Mouse (Mus musculus): ENCODE measurements around the gene Tspan5. TPM values are rescaled to one million over a fixed set of nuclear protein-coding genes. Genes with fewer than 3 reads are reported as not detected.

The Tspan5 gene
- total RNA-seq, 1 experiment = 12.7 TPM

GRCm38 (mm10) chr3:138819862-138820261 is 77.9 kb downstream of the Tspan5 start:
- Histone ChIP-seq H3K4me1 (ENCODE audit: control insufficient read depth in 2 of 2, insufficient read depth in 2 of 2, low read length in 2 of 2, poor library complexity in 1 of 2) (peaks cover 14 to 19% of the 10 kb centered on the region in 2 experiments; a peak in 3 of 4 replicates), H3K9ac (ENCODE audit: insufficient read depth, low read depth, low read length, poor library complexity, severe bottlenecking) (no peak overlapping the region), H3K27ac (ENCODE audit: insufficient read depth, low read depth, low read length, poor library complexity, severe bottlenecking) (no peak overlapping the region), H3K36me3 (ENCODE audit: control insufficient read depth, insufficient read depth, low read length, poor library complexity, severe bottlenecking) (peaks cover 2% of the 10 kb centered on the region; the same call in 1 of the 2 replicates), H3K9me3 (ENCODE audit: control insufficient read depth, insufficient read depth, low read depth, low read length) (no peaks in the 10 kb centered on the region), H3K4me3 (ENCODE audit: insufficient read depth in 1 of 2, low read depth in 1 of 2, low read length in 2 of 2, poor library complexity in 1 of 2, severe bottlenecking in 1 of 2) (no peak overlapping the region)
- DNase-seq (ENCODE audit: low read depth, low spot score) = no peak
- no peak for TF ChIP-seq ZC3H11A (IDR thresholded peaks at IDR 0.05; ENCODE audit: borderline replicate concordance, low read depth, low read length)
- TF ChIP-seq MAFK (IDR thresholded peaks at IDR 0.05; ENCODE audit: insufficient read depth, low read depth, low read length) = no peak
- in situ Hi-C loops (cut with MboI; ENCODE audit: low sequenced_read_pairs in 2 of 2, unreplicated experiment in 2 of 2) = no loop called here

GRCm38 (mm10) chr3:138820296-138820695 is 78.3 kb downstream of the Tspan5 start:
- H3K4me3 ChIP-seq (ENCODE audit: insufficient read depth in 1 of 2, low read depth in 1 of 2, low read length in 2 of 2, poor library complexity in 1 of 2, severe bottlenecking in 1 of 2) = no peak overlapping the region
- H3K36me3 ChIP-seq (ENCODE audit: control insufficient read depth, insufficient read depth, low read length, poor library complexity, severe bottlenecking) = peaks cover 2% of the 10 kb centered on the region; the same call in 1 of the 2 replicates
- no peak overlapping the region for H3K9ac ChIP-seq (ENCODE audit: insufficient read depth, low read depth, low read length, poor library complexity, severe bottlenecking)
- no peaks in the 10 kb centered on the region for H3K9me3 ChIP-seq (ENCODE audit: control insufficient read depth, insufficient read depth, low read depth, low read length)
- TF ChIP-seq ZNF384 (IDR thresholded peaks at IDR 0.05; ENCODE audit: low read depth, low read length) (no peak), MAFK (IDR thresholded peaks at IDR 0.05; ENCODE audit: insufficient read depth, low read depth, low read length) (no peak), CHD2 (IDR thresholded peaks at IDR 0.05; ENCODE audit: low read depth, low read length) (no peak), ZC3H11A (IDR thresholded peaks at IDR 0.05; ENCODE audit: borderline replicate concordance, low read depth, low read length) (no peak)
- no peak for DNase-seq (ENCODE audit: low read depth, low spot score)
- no peak overlapping the region; the same call in 1 of the 2 replicates for H3K27ac ChIP-seq (ENCODE audit: insufficient read depth, low read depth, low read length, poor library complexity, severe bottlenecking)
- in situ Hi-C loops (cut with MboI; ENCODE audit: low sequenced_read_pairs in 2 of 2, unreplicated experiment in 2 of 2) = no loop called here
- peaks cover 15 to 18% of the 10 kb centered on the region in 2 experiments; a peak in 3 of 4 replicates for H3K4me1 ChIP-seq (ENCODE audit: control insufficient read depth in 2 of 2, insufficient read depth in 2 of 2, low read length in 2 of 2, poor library complexity in 1 of 2)

- H3K4me3 ChIP-seq (ENCODE audit: insufficient read depth in 1 of 2, low read depth in 1 of 2, low read length in 2 of 2, poor library complexity in 1 of 2, severe bottlenecking in 1 of 2) = no peak overlapping the region
- in situ Hi-C loops (cut with MboI; ENCODE audit: low sequenced_read_pairs in 2 of 2, unreplicated experiment in 2 of 2) = no loop called here
- H3K9ac ChIP-seq (ENCODE audit: insufficient read depth, low read depth, low read length, poor library complexity, severe bottlenecking) = no peak overlapping the region
- peaks cover 2% of the 10 kb centered on the region; the same call in 1 of the 2 replicates for H3K36me3 ChIP-seq (ENCODE audit: control insufficient read depth, insufficient read depth, low read length, poor library complexity, severe bottlenecking)
- no peaks in the 10 kb centered on the region for H3K9me3 ChIP-seq (ENCODE audit: control insufficient read depth, insufficient read depth, low read depth, low read length)
- peaks cover 10 to 18% of the 10 kb centered on the region in 2 experiments; a peak in 3 of 4 replicates for H3K4me1 ChIP-seq (ENCODE audit: control insufficient read depth in 2 of 2, insufficient read depth in 2 of 2, low read length in 2 of 2, poor library complexity in 1 of 2)
- no peak overlapping the region for H3K27ac ChIP-seq (ENCODE audit: insufficient read depth, low read depth, low read length, poor library complexity, severe bottlenecking)
- TF ChIP-seq CHD2 (IDR thresholded peaks at IDR 0.05; ENCODE audit: low read depth, low read length) (no peak), ZNF384 (IDR thresholded peaks at IDR 0.05; ENCODE audit: low read depth, low read length) (no peak), ZC3H11A (IDR thresholded peaks at IDR 0.05; ENCODE audit: borderline replicate concordance, low read depth, low read length) (no peak), MAFK (IDR thresholded peaks at IDR 0.05; ENCODE audit: insufficient read depth, low read depth, low read length) (no peak), HCFC1 (IDR thresholded peaks at IDR 0.05; ENCODE audit: borderline replicate concordance, insufficient read depth, low read length) (no peak)
- DNase-seq (ENCODE audit: low read depth, low spot score) = no peak
Measured at GRCm38 (mm10) chr3:138821886-138822445, 80.0 kb downstream of the Tspan5 start.

GRCm38 (mm10) chr3:138823857-138824256 is 81.9 kb downstream of the Tspan5 start:
- Histone ChIP-seq H3K9me3 (ENCODE audit: control insufficient read depth, insufficient read depth, low read depth, low read length) (no peaks in the 10 kb centered on the region), H3K36me3 (ENCODE audit: control insufficient read depth, insufficient read depth, low read length, poor library complexity, severe bottlenecking) (peaks cover 1% of the 10 kb centered on the region; the same call in 1 of the 2 replicates), H3K4me1 (ENCODE audit: control insufficient read depth in 2 of 2, insufficient read depth in 2 of 2, low read length in 2 of 2, poor library complexity in 1 of 2) (peaks cover 10 to 13% of the 10 kb centered on the region in 2 experiments; a peak in 3 of 4 replicates), H3K27ac (ENCODE audit: insufficient read depth, low read depth, low read length, poor library complexity, severe bottlenecking) (no peak overlapping the region), H3K4me3 (ENCODE audit: insufficient read depth in 1 of 2, low read depth in 1 of 2, low read length in 2 of 2, poor library complexity in 1 of 2, severe bottlenecking in 1 of 2) (no peak overlapping the region), H3K9ac (ENCODE audit: insufficient read depth, low read depth, low read length, poor library complexity, severe bottlenecking) (no peak overlapping the region)
- TF ChIP-seq HCFC1 (IDR thresholded peaks at IDR 0.05; ENCODE audit: borderline replicate concordance, insufficient read depth, low read length) = no peak
- TF ChIP-seq MAFK (IDR thresholded peaks at IDR 0.05; ENCODE audit: insufficient read depth, low read depth, low read length) = no peak
- TF ChIP-seq ZNF384 (IDR thresholded peaks at IDR 0.05; ENCODE audit: low read depth, low read length) = no peak
- no peak for TF ChIP-seq ZC3H11A (IDR thresholded peaks at IDR 0.05; ENCODE audit: borderline replicate concordance, low read depth, low read length)
- TF ChIP-seq CHD2 (IDR thresholded peaks at IDR 0.05; ENCODE audit: low read depth, low read length) = no peak
- in situ Hi-C loops (cut with MboI; ENCODE audit: low sequenced_read_pairs in 2 of 2, unreplicated experiment in 2 of 2) = no loop called here
- no peak for DNase-seq (ENCODE audit: low read depth, low spot score)
